Mouse (Mus musculus) MEL (cell line): Measurements from ENCODE around the gene Zmynd11.

ENCODE experiments used
- CTCF ChIP-seq, 3 experiments: IDR thresholded peaks in 2 of 3; conservative IDR thresholded peaks in 1 of 3; 2 replicates each; pipeline ENCODE4 v1.5.1; 2011 to 2012; ENCODE audit warnings: low read length in 3 of 3, low read depth in 2 of 3, mild to moderate bottlenecking in 2 of 3, improper control_type of control experiment in 1 of 3, inconsistent platforms in 1 of 3, mixed read lengths in 1 of 3, moderate library complexity in 1 of 3; ENCODE audit not compliant: control insufficient read depth in 1 of 3, insufficient read depth in 1 of 3, poor library complexity in 1 of 3, severe bottlenecking in 1 of 3
- EP300 ChIP-seq, 2 experiments: IDR thresholded peaks; 2 replicates each; pipeline ENCODE4 v1.6.1; 2011; ENCODE audit warnings: improper control_type of control experiment in 2 of 2, low read length in 2 of 2, low read depth in 1 of 2, mild to moderate bottlenecking in 1 of 2
- MAX ChIP-seq: IDR thresholded peaks from 2 replicates; pipeline ENCODE4 v1.6.1; 2011; ENCODE audit warnings: low read length, improper control_type of control experiment
- MYB ChIP-seq: IDR thresholded peaks from 2 replicates; pipeline ENCODE4 v1.6.1; 2011; ENCODE audit warnings: mild to moderate bottlenecking, low read depth, low read length, improper control_type of control experiment
- NELFE ChIP-seq: IDR thresholded peaks from 2 replicates; pipeline ENCODE4 v1.6.1; 2011; ENCODE audit warnings: low read depth, low read length, improper control_type of control experiment
- RCOR1 ChIP-seq: IDR thresholded peaks from 2 replicates; pipeline ENCODE4 v1.6.1; 2012; ENCODE audit warnings: low read depth, mild to moderate bottlenecking, inconsistent platforms, low read length, improper control_type of control experiment
- SMC3 ChIP-seq: IDR thresholded peaks from 2 replicates; pipeline ENCODE4 v1.6.1; 2011; ENCODE audit warnings: low read depth, low read length, improper control_type of control experiment
- TAL1 ChIP-seq: IDR thresholded peaks from 2 replicates; pipeline ENCODE4 v1.6.1; 2012; ENCODE audit warnings: mild to moderate bottlenecking, inconsistent platforms, low read length, moderate library complexity, mixed read lengths
- ZKSCAN1 ChIP-seq: IDR thresholded peaks from 2 replicates; pipeline ENCODE4 v1.6.1; 2012; ENCODE audit warnings: low read depth, mild to moderate bottlenecking, inconsistent platforms, low read length, improper control_type of control experiment, moderate library complexity
- ZMIZ1 ChIP-seq: IDR thresholded peaks from 2 replicates; pipeline ENCODE4 v1.6.1; 2012; ENCODE audit warnings: low read depth, mild to moderate bottlenecking, inconsistent platforms, low read length, improper control_type of control experiment, moderate library complexity

GRCm38 (mm10) chr13:9738190-9738589 is 26.9 kb downstream of the Zmynd11 start:
- TF ChIP-seq MYB (no peak), CTCF (IDR thresholded peaks at IDR 0.05 in 2 of 3, conservative IDR thresholded peaks at IDR 0.05 in 1 of 3; ENCODE audit: control insufficient read depth in 1 of 3, insufficient read depth in 1 of 3, low read depth in 2 of 3, low read length in 3 of 3, poor library complexity in 1 of 3, severe bottlenecking in 1 of 3) (no peak), ZMIZ1 (no peak), NELFE (no peak), TAL1 (no peak), EP300 (IDR thresholded peaks at IDR 0.05; ENCODE audit: low read depth in 1 of 2, low read length in 2 of 2) (no peak), ZKSCAN1 (no peak), RCOR1 (no peak), SMC3 (no peak), MAX (no peak)
